Mouse (Mus musculus) liver, adult (tissue): ENCODE measurements around the gene Cdc42bpa.

Experiments used
- GATA4 ChIP-seq: IDR thresholded peaks from 2 replicates; pipeline ENCODE4 v1.6.1; 2014; ENCODE audit warnings: mild to moderate bottlenecking, low read length; ENCODE audit not compliant: insufficient replicate concordance

The Cdc42bpa gene

GRCm38 (mm10) chr1:180116525-180116924 is 156.3 kb downstream of the Cdc42bpa start:
- TF ChIP-seq GATA4 = no peak

GRCm38 (mm10) chr1:180118233-180118632 is 158.0 kb downstream of the Cdc42bpa start:
- TF ChIP-seq GATA4 = no peak

GRCm38 (mm10) chr1:180128077-180128792 is 168.0 kb downstream of the Cdc42bpa start:
- no peak for TF ChIP-seq GATA4

DNA sequence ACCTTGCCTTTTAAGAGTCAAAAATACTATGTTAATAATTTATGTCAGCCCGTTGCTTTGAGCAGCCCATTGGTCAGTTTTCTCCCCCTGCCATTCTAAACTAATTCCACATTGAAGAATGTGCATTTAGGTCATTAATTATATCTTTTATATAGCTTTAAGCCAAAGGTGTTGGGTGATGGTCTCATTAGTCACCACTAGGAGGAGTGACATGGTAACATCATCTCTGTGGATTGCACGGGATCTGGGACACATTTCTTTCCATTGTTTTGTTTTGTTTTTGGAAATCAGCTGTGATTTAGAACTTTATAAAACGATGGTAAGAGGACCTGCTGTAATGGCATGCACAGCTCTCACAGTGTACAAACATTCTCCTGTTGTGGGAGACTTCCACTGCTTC is 171.1 kb downstream of the Cdc42bpa start:
- TF ChIP-seq GATA4 = no peak

DNA sequence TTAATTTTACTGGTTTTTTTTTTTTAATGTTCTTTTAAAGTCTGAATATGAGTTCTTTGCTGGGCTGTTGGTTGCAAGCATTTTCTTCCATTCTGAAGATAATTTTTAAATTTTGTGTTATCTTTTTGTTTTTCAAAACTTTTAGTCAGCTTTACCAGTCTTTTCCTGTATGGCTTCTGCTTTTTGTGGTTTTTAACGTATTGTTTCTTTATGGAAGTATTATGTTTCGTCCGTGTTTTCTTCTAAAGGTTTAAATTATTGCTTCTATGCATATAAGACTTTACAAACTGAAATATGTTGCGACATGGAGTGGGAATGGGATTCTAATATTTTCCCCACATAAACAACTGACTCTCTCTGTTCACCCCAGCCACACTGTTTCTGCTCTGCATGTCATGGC is 171.9 kb downstream of the Cdc42bpa start:
- TF ChIP-seq GATA4 = no peak

- TF ChIP-seq GATA4 = no peak
These were observed 178.9 kb downstream of the Cdc42bpa start for GRCm38 (mm10) chr1:180139158-180139557.

GRCm38 (mm10) chr1:180140970-180141369 is 180.7 kb downstream of the Cdc42bpa start:
- no peak for TF ChIP-seq GATA4

- TF ChIP-seq GATA4 = no peak
These were observed 187.8 kb downstream of the Cdc42bpa start for GRCm38 (mm10) chr1:180148036-180148435.

DNA sequence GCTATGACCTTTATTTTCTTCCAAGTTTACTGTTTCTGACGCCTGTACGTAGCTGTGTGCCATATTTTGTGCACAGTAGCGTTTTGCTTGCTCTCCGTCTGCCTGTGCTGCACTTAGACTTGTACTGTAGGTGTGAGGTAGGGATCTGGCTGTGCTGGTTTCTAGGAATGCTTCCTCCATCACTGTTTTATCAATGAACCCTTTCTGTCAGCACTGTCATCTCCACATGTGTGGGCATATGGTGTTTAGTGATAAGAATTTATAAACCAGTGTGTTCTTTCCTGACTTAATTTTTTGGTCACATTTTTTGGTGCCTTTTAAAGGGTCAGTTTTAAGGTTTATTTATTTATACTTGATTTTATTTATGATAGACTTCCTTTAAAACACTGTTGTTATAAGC is 188.3 kb downstream of the Cdc42bpa start:
- no peak for TF ChIP-seq GATA4

DNA sequence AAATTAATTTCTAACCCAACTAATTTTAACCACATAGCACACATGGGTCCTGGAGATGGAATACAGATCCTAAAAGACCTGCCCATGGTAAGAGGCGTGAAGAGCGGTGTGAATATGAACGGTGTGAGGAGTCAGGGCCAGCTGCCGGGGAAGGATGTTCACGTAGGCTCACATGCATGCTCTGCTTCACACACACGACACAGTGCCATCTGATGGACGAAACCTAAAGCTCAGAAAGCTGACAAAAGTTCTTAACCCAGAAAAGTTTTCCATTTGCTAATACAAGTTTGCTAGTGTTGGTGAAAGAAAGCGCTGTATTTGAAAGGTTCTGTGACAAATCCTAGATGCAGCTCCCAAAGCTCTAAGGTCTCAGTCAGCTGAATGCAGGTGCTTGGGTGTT is 190.9 kb downstream of the Cdc42bpa start:
- no peak for TF ChIP-seq GATA4

- TF ChIP-seq GATA4 = no peak
These were observed 198.4 kb downstream of the Cdc42bpa start for GRCm38 (mm10) chr1:180158648-180159047.

GRCm38 (mm10) chr1:180160545-180160944 is 200.3 kb downstream of the Cdc42bpa start:
- no peak for TF ChIP-seq GATA4

- TF ChIP-seq GATA4 = no peak
These were observed 200.9 kb downstream of the Cdc42bpa start for GRCm38 (mm10) chr1:180161160-180161559.

GRCm38 (mm10) chr1:180161566-180162355 is 201.5 kb downstream of the Cdc42bpa start:
- TF ChIP-seq GATA4 = no peak

- no peak for TF ChIP-seq GATA4
These were observed 202.7 kb downstream of the Cdc42bpa start for GRCm38 (mm10) chr1:180162986-180163385.

GRCm38 (mm10) chr1:180166533-180166932 is 206.3 kb downstream of the Cdc42bpa start:
- no peak for TF ChIP-seq GATA4

GRCm38 (mm10) chr1:180168294-180168693 is 208.0 kb downstream of the Cdc42bpa start:
- no peak for TF ChIP-seq GATA4

DNA sequence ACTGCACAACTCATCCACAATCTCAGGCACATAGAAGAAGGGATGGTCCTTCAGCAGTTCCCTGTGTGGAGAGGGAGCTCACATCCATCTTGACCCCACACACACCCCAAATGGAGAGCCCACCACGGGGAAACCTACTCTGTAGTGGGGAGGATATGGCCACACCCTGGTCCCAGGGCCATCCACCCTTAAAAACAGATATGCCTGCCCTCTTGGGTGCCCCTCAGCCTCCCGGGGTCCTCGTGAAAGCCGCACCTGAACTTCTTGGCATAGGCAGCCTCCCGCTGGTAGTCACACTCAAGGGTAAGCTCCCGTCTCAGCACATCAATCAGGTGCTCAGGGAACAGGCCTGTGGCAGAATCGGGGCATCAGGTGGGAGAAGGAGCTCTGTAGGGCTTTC is 208.9 kb downstream of the Cdc42bpa start:
- TF ChIP-seq GATA4 = no peak
